Mouse (Mus musculus) heart, adult 18-20 months (tissue): ENCODE measurements around the gene Greb1. TPM values are rescaled to one million over a fixed set of nuclear protein-coding genes. Genes with fewer than 3 reads are reported as not detected.

Experiments
- DNase-seq, 2 experiments: peaks; one replicate each; pipeline ENCODE4 v3.0.0; 2021 to 2022; ENCODE audit warnings: mixed read lengths in 1 of 2
- long read RNA-seq, 2 experiments: library from polyadenylated mRNA; stranded (forward); transcript quantifications; one replicate each; pipeline ENCODE4 v2.0.0; 2021
- total RNA-seq, 2 experiments: library from RNA; stranded (reverse); gene quantifications; 2 replicates each; pipeline ENCODE4 v1.2.3; 2021

Gene Greb1
- total RNA-seq, result under 1 TPM; 0.27 to 0.33 TPM
- long read RNA-seq, experiment 1, result 0 reads
- long read RNA-seq, experiment 2, partial matches to known transcripts, result 0 of 1 reads
- long read RNA-seq, experiment 2, other reads (novel, unspliced or antisense), result 1 of 1 reads

- no peak for DNase-seq
Observed at GRCm38 (mm10) chr12:16800259-16800958, at the start of gene Greb1. TSS of gene Greb1 (minus strand) at chr12:16800886.

GRCm38 (mm10) chr12:16849821-16850220 is 49.1 kb upstream of the Greb1 start:
- DNase-seq, result no peak

- DNase-seq, result no peak
Observed at GRCm38 (mm10) chr12:16848501-16848900, 47.8 kb upstream of the Greb1 start.

GRCm38 (mm10) chr12:16847204-16847792 is 46.6 kb upstream of the Greb1 start:
- peak in 1 of 2 experiments; percentile 68 for DNase-seq

- DNase-seq, result peak; percentile 62 to 77
Observed at GRCm38 (mm10) chr12:16844623-16845592, 44.2 kb upstream of the Greb1 start.

- DNase-seq, result peak; percentile 70 to 82
Observed at GRCm38 (mm10) chr12:16840842-16841782, 40.4 kb upstream of the Greb1 start.

GRCm38 (mm10) chr12:16837766-16838165 is 37.1 kb upstream of the Greb1 start:
- peak in 1 of 2 experiments; percentile 29 for DNase-seq

- DNase-seq, result peak; percentile 81 to 91
Observed at GRCm38 (mm10) chr12:16836188-16836587, 35.5 kb upstream of the Greb1 start.

- DNase-seq, result peak in 1 of 2 experiments; percentile 33
Observed at GRCm38 (mm10) chr12:16834701-16835100, 34.0 kb upstream of the Greb1 start.

GRCm38 (mm10) chr12:16831071-16831470 is 30.4 kb upstream of the Greb1 start:
- peak in 1 of 2 experiments; percentile 33 for DNase-seq

- no peak for DNase-seq
Observed at GRCm38 (mm10) chr12:16829785-16830184, 29.1 kb upstream of the Greb1 start.

GRCm38 (mm10) chr12:16828505-16828904 is 27.8 kb upstream of the Greb1 start:
- DNase-seq, result peak; percentile 75 to 81

- DNase-seq, result no peak
Observed at GRCm38 (mm10) chr12:16823701-16824100, 23.0 kb upstream of the Greb1 start.

- DNase-seq, result no peak
Observed at GRCm38 (mm10) chr12:16822181-16822734, 21.6 kb upstream of the Greb1 start.

- peak; percentile 48 to 62 for DNase-seq
Observed at GRCm38 (mm10) chr12:16820761-16821160, 20.1 kb upstream of the Greb1 start.

GRCm38 (mm10) chr12:16818513-16818912 is 17.8 kb upstream of the Greb1 start:
- DNase-seq, result no peak

GRCm38 (mm10) chr12:16817147-16817546 is 16.5 kb upstream of the Greb1 start:
- no peak for DNase-seq

GRCm38 (mm10) chr12:16811477-16811876 is 10.8 kb upstream of the Greb1 start:
- peak in 1 of 2 experiments; percentile 40 for DNase-seq

- DNase-seq, result peak; percentile 86 to 89
Observed at GRCm38 (mm10) chr12:16810525-16811431, 10.1 kb upstream of the Greb1 start, which contains the start of gene E2f6. TSS of gene E2f6 (plus strand) at chr12:16810963.

- peak; percentile 42 to 68 for DNase-seq
Observed at GRCm38 (mm10) chr12:16808045-16808444, 7.4 kb upstream of the Greb1 start.
